ENCODE assay signal across 15 mouse cellular contexts in the genomic region with DNA sequence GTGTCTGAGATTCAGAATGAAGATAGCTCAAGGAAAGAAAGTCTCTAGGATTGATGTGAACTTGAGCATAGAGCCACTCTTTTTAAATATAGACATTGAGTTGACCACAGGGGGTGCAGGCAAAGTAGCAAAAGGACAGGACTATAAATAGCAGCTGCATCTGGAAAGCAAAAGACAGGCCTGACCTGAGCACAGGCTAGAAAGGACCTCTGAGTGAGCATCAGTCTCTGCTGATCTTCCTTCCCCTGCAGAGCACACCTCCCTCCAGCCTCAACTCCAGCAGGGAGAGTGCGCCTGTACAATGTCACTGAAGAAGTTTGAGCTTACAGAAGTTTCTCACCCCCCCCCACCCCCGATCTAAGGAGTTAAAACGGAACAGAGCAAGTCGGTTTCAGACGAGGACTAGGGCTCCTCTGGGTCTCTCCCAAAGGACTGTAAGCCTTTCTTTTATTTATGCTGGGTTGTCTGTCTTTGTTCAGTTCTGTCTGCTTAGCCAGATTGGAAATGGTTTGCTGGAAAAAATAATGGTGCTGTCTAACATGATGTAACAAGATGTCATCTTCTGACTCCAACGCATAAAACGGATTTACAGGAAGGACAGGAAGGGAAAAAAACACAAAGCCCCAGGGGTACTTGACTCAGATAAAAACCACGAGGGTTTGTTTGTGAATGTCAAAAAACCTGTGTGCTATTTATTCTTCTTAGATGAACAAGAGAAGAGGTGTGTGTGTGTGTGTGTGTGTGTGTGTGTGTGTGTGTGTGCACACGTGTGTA. TPM values are rescaled to one million over a fixed set of nuclear protein-coding genes. Genes with fewer than 3 reads are reported as not detected.
DNase-seq lines count a peak whose midpoint lies in the region; ATAC-seq lines count a peak whose summit lies in the region.
"Had no signal": no experiment of that assay in that cellular context is flagged by ENCODE, and none has a peak within 500 bp of the region (broad histone marks: within the 10 kb centered on the region; RNA-seq: fewer than 3 reads in every experiment).

No protein-coding gene starts in this region.

- ATAC-seq in heart, embryonic 13.5 days (ENCODE audit: extremely low read depth, insufficient number of reproducible peaks, low FRiP score, low TSS enrichment), result no peak
- ATAC-seq in intestine, embryonic 15.5 days, result peak; percentile 67
- ATAC-seq in hindbrain, embryonic 16.5 days, result no peak
- ATAC-seq: forebrain, embryonic 13.5 days; midbrain, embryonic 15.5 days had no signal

- H3K9me3 ChIP-seq in heart, embryonic 13.5 days, result no peaks in the 10 kb centered on the region
- no peaks in the 10 kb centered on the region for H3K9me3 ChIP-seq in intestine, embryonic 15.5 days
- no peaks in the 10 kb centered on the region for H3K9me3 ChIP-seq in hindbrain, embryonic 16.5 days (ENCODE audit: control insufficient read depth, low read length)
- H3K9me3 ChIP-seq: forebrain, embryonic 13.5 days; hindbrain, embryonic 13.5 days; midbrain, embryonic 15.5 days had no signal

- peak overlapping the region; percentile 83 for H3K27ac ChIP-seq in heart, embryonic 13.5 days (replicated peaks)
- H3K27ac ChIP-seq in intestine, embryonic 15.5 days, result peak overlapping the region; percentile 18; the same call in 1 of the 2 replicates
- no peak overlapping the region for H3K27ac ChIP-seq in hindbrain, embryonic 16.5 days (ENCODE audit: low read depth, low read length)
- H3K27ac ChIP-seq: forebrain, embryonic 13.5 days; hindbrain, embryonic 13.5 days; macrophage; midbrain, embryonic 15.5 days had no signal

- H3K4me1 ChIP-seq in heart, embryonic 13.5 days, result peaks cover 35% of the 10 kb centered on the region
- peaks cover 5% of the 10 kb centered on the region; the same call in 1 of the 2 replicates for H3K4me1 ChIP-seq in intestine, embryonic 15.5 days (replicated peaks)
- H3K4me1 ChIP-seq in hindbrain, embryonic 16.5 days (ENCODE audit: control insufficient read depth, insufficient read depth, low read depth, low read length), result no peaks in the 10 kb centered on the region
- H3K4me1 ChIP-seq: forebrain, embryonic 13.5 days; hindbrain, embryonic 13.5 days; midbrain, embryonic 15.5 days had no signal

- no peak overlapping the region; the same call in 1 of the 2 replicates for H3K4me2 ChIP-seq in heart, embryonic 13.5 days
- H3K4me2 ChIP-seq in intestine, embryonic 15.5 days (replicated peaks), result no peak overlapping the region
- no peak overlapping the region for H3K4me2 ChIP-seq in hindbrain, embryonic 16.5 days (ENCODE audit: low read length)
- H3K4me2 ChIP-seq: forebrain, embryonic 13.5 days; hindbrain, embryonic 13.5 days; midbrain, embryonic 15.5 days had no signal

- no peaks in the 10 kb centered on the region for H3K27me3 ChIP-seq in heart, embryonic 13.5 days (replicated peaks)
- no peaks in the 10 kb centered on the region for H3K27me3 ChIP-seq in intestine, embryonic 15.5 days (replicated peaks)
- no peaks in the 10 kb centered on the region for H3K27me3 ChIP-seq in hindbrain, embryonic 16.5 days (replicated peaks; ENCODE audit: control insufficient read depth, insufficient read depth, low read length)
- H3K27me3 ChIP-seq: forebrain, embryonic 13.5 days; hindbrain, embryonic 13.5 days; midbrain, embryonic 15.5 days had no signal

- no peak for DNase-seq in heart, adult 18-20 months
- DNase-seq in CD4-positive helper T cell, adult 2 months (ENCODE audit: low read depth, low spot score), result peak; percentile 22
- peak; percentile 49 for DNase-seq in NIH3T3 (ENCODE audit: low read depth)
- no peak for DNase-seq in right cerebral cortex, postnatal 4 days
- DNase-seq: cerebellum, adult 11-12 months; kidney, postnatal 36 days; layer of hippocampus, postnatal 36 days; right cerebral cortex, adult 18-20 months had no signal

- no peaks in the 10 kb centered on the region for H3K36me3 ChIP-seq in heart, embryonic 13.5 days
- no peaks in the 10 kb centered on the region for H3K36me3 ChIP-seq in intestine, embryonic 15.5 days
- H3K36me3 ChIP-seq in hindbrain, embryonic 16.5 days (ENCODE audit: control insufficient read depth, insufficient read depth, low read length), result no peaks in the 10 kb centered on the region
- H3K36me3 ChIP-seq: hindbrain, embryonic 13.5 days; midbrain, embryonic 15.5 days had no signal

- peak overlapping the region; percentile 28 for H3K9ac ChIP-seq in heart, embryonic 13.5 days
- no peak overlapping the region for H3K9ac ChIP-seq in intestine, embryonic 15.5 days
- H3K9ac ChIP-seq in hindbrain, embryonic 16.5 days (ENCODE audit: low read depth, low read length), result no peak overlapping the region
- H3K9ac ChIP-seq: forebrain, embryonic 13.5 days; hindbrain, embryonic 13.5 days; midbrain, embryonic 15.5 days had no signal

- 15% methylated on average over 9 of the region's 9 CpGs for WGBS in heart, embryonic 13.5 days
- WGBS in intestine, embryonic 15.5 days, result 31% methylated on average over 9 of the region's 9 CpGs
- WGBS in hindbrain, embryonic 16.5 days, result 56% methylated on average over 9 of the region's 9 CpGs

- no peak overlapping the region for H3K4me3 ChIP-seq in heart, embryonic 13.5 days
- no peak overlapping the region for H3K4me3 ChIP-seq in intestine, embryonic 15.5 days (replicated peaks)
- no peak overlapping the region for H3K4me3 ChIP-seq in hindbrain, embryonic 16.5 days (ENCODE audit: low read length)
- H3K4me3 ChIP-seq: forebrain, embryonic 13.5 days; hindbrain, embryonic 13.5 days; midbrain, embryonic 15.5 days had no signal

RNA-seq across cellular contexts. Expression of a gene that starts 26.2 kb away (rescaled TPM):
- 30.9 and 32.8 TPM in 2 replicates for polyA plus RNA-seq in heart, embryonic 13.5 days (2015; fragmentation: Nextera tagmentation; extraction: Ambion mirVana)
- total RNA-seq in heart, adult 18-20 months (2021), result 10 to 100 TPM; 97.3 to 97.5 TPM
- 24.2 and 25.0 TPM in 2 replicates for polyA plus RNA-seq in intestine, embryonic 15.5 days (2015; fragmentation: Nextera tagmentation; extraction: Ambion mirVana)
- 13.8 and 18.8 TPM in 2 replicates for polyA plus RNA-seq in hindbrain, embryonic 16.5 days (2015; fragmentation: Nextera tagmentation; extraction: Ambion mirVana)

Comparison
In these comparisons a context has a peak if more than half of its experiments do, and no peak if none do; other contexts are left out.
1. DNase-seq: peak in CD4-positive helper T cell, adult 2 months (single experiment) and NIH3T3 (single experiment); none in heart, adult 18-20 months (0 of 2) and right cerebral cortex, postnatal 4 days (single experiment).